Mouse (Mus musculus): ENCODE measurements around the gene Ramp1. TPM values are rescaled to one million over a fixed set of nuclear protein-coding genes. Genes with fewer than 3 reads are reported as not detected.

Ramp1 gene
- polyA plus RNA-seq, 1 experiment: 3.1 TPM

GRCm38 (mm10) chr1:91207334-91208074 lies 27.9 kb downstream of the Ramp1 start:
- no peak overlapping the region for H3K4me3 ChIP-seq

GRCm38 (mm10) chr1:91209343-91209742 lies 29.7 kb downstream of the Ramp1 start:
- peak in 2 of 3 experiments; percentile 21 to 71 for TF ChIP-seq MYOG (IDR thresholded peaks at IDR 0.05; ENCODE audit: control insufficient read depth in 1 of 3, insufficient read depth in 1 of 3, insufficient read length in 2 of 3, low read depth in 2 of 3)
- no peak for TF ChIP-seq USF1 (IDR thresholded peaks at IDR 0.05; ENCODE audit: low read depth)
- TF ChIP-seq POLR2A (IDR thresholded peaks at IDR 0.05; ENCODE audit: insufficient read length, low read depth): no peak
- no peak for TF ChIP-seq SRF (IDR thresholded peaks at IDR 0.05; ENCODE audit: control insufficient read depth, insufficient read length, low read depth)
- TF ChIP-seq POLR2AphosphoS2 (IDR thresholded peaks at IDR 0.05; ENCODE audit: insufficient read length, low read depth): no peak
- peak in 1 of 3 experiments; percentile 76 for TF ChIP-seq MYOD1 (IDR thresholded peaks at IDR 0.05; ENCODE audit: control insufficient read depth in 1 of 3, insufficient read length in 2 of 3, low read depth in 2 of 3)
- TF ChIP-seq TCF12 (IDR thresholded peaks at IDR 0.05; ENCODE audit: insufficient read depth, poor library complexity, severe bottlenecking): no peak
- no peak overlapping the region for H3K4me3 ChIP-seq
- no peaks in the 10 kb centered on the region for H3K27me3 ChIP-seq (ENCODE audit: control insufficient read depth, insufficient read depth, insufficient read length)
- H3ac ChIP-seq (ENCODE audit: control insufficient read depth, insufficient read length): no peak overlapping the region
- peak overlapping the region; percentile 52 for H3K4me2 ChIP-seq (ENCODE audit: low read depth)
- no peaks in the 10 kb centered on the region for H3K79me2 ChIP-seq (ENCODE audit: control insufficient read depth, insufficient read depth)
- H3K36me3 ChIP-seq (ENCODE audit: control insufficient read depth, insufficient read depth): no peaks in the 10 kb centered on the region

More at GRCm38 (mm10) chr1:91207334-91208074, 27.9 kb downstream of the Ramp1 start:
- Histone ChIP-seq H3K4me2 (ENCODE audit: low read depth) (no peak overlapping the region), H3K36me3 (ENCODE audit: control insufficient read depth, insufficient read depth) (no peaks in the 10 kb centered on the region), H3K27me3 (ENCODE audit: control insufficient read depth, insufficient read depth, insufficient read length) (no peaks in the 10 kb centered on the region), H3K79me2 (ENCODE audit: control insufficient read depth, insufficient read depth) (no peaks in the 10 kb centered on the region), H3ac (ENCODE audit: control insufficient read depth, insufficient read length) (no peak overlapping the region)
- no peak for TF ChIP-seq SRF (IDR thresholded peaks at IDR 0.05; ENCODE audit: control insufficient read depth, insufficient read length, low read depth)
- peak; percentile 11 for TF ChIP-seq USF1 (IDR thresholded peaks at IDR 0.05; ENCODE audit: low read depth)
- peak; percentile 53; the same call in 1 of the 2 replicates for TF ChIP-seq CEBPB (IDR thresholded peaks at IDR 0.05; ENCODE audit: insufficient read depth, poor library complexity, severe bottlenecking)

GRCm38 (mm10) chr1:91209785-91210184 lies 30.2 kb downstream of the Ramp1 start:
- peak; percentile 33 for TF ChIP-seq TCF12 (IDR thresholded peaks at IDR 0.05; ENCODE audit: insufficient read depth, poor library complexity, severe bottlenecking)
- no peak for TF ChIP-seq CEBPB (IDR thresholded peaks at IDR 0.05; ENCODE audit: insufficient read depth, poor library complexity, severe bottlenecking)
- TF ChIP-seq E2F4 (IDR thresholded peaks at IDR 0.05; ENCODE audit: insufficient read depth): no peak
- TF ChIP-seq MYOG (IDR thresholded peaks at IDR 0.05; ENCODE audit: control insufficient read depth in 1 of 3, insufficient read depth in 1 of 3, insufficient read length in 2 of 3, low read depth in 2 of 3): peak; percentile 53 to 91 (median 73)
- TF ChIP-seq USF1 (IDR thresholded peaks at IDR 0.05; ENCODE audit: low read depth): no peak
- peak in 2 of 3 experiments; percentile 82 to 92 for TF ChIP-seq MYOD1 (IDR thresholded peaks at IDR 0.05; ENCODE audit: control insufficient read depth in 1 of 3, insufficient read length in 2 of 3, low read depth in 2 of 3)
- peak; percentile 55 for TF ChIP-seq TCF3 (IDR thresholded peaks at IDR 0.05; ENCODE audit: insufficient read length, low read depth)
- TF ChIP-seq POLR2A (IDR thresholded peaks at IDR 0.05; ENCODE audit: insufficient read length, low read depth): no peak
- TF ChIP-seq REST (IDR thresholded peaks at IDR 0.05; ENCODE audit: insufficient read depth, insufficient read length): no peak
- no peak for TF ChIP-seq POLR2AphosphoS2 (IDR thresholded peaks at IDR 0.05; ENCODE audit: insufficient read length, low read depth)
- H3K79me2 ChIP-seq (ENCODE audit: control insufficient read depth, insufficient read depth): no peaks in the 10 kb centered on the region
- peak overlapping the region; percentile 52 for H3K4me2 ChIP-seq (ENCODE audit: low read depth)
- H3ac ChIP-seq (ENCODE audit: control insufficient read depth, insufficient read length): no peak overlapping the region
- H3K4me3 ChIP-seq: no peak overlapping the region
- no peaks in the 10 kb centered on the region for H3K36me3 ChIP-seq (ENCODE audit: control insufficient read depth, insufficient read depth)
- H3K27me3 ChIP-seq (ENCODE audit: control insufficient read depth, insufficient read depth, insufficient read length): no peaks in the 10 kb centered on the region

DNA sequence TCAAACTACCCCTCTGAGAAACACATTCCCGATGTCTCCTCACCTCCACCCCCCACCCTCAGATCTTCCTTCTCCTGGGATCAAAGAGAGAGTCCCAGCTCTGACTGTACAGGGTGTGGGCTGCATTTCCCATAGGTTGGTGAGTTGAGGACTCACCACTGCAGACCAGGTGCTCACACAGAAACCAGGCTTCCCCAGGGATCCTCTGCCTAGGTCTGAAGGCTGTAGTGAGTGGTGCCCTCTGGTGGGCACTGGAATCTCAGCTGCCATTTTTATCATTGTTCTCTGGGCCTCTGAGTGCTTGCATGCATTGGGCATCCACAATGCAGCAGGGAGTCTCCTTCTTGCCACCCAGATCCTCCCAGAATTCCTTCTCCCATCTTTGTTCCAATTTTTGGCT lies 31.5 kb downstream of the Ramp1 start:
- Histone ChIP-seq H3ac (ENCODE audit: control insufficient read depth, insufficient read length) (no peak overlapping the region), H3K4me3 (no peak overlapping the region), H3K36me3 (ENCODE audit: control insufficient read depth, insufficient read depth) (no peaks in the 10 kb centered on the region), H3K79me2 (ENCODE audit: control insufficient read depth, insufficient read depth) (no peaks in the 10 kb centered on the region), H3K4me2 (ENCODE audit: low read depth) (no peak overlapping the region), H3K27me3 (ENCODE audit: control insufficient read depth, insufficient read depth, insufficient read length) (no peaks in the 10 kb centered on the region)
- peak in 1 of 3 experiments; percentile 50 for TF ChIP-seq MYOD1 (IDR thresholded peaks at IDR 0.05; ENCODE audit: control insufficient read depth in 1 of 3, insufficient read length in 2 of 3, low read depth in 2 of 3)
- TF ChIP-seq POLR2AphosphoS2 (IDR thresholded peaks at IDR 0.05; ENCODE audit: insufficient read length, low read depth): no peak

DNA sequence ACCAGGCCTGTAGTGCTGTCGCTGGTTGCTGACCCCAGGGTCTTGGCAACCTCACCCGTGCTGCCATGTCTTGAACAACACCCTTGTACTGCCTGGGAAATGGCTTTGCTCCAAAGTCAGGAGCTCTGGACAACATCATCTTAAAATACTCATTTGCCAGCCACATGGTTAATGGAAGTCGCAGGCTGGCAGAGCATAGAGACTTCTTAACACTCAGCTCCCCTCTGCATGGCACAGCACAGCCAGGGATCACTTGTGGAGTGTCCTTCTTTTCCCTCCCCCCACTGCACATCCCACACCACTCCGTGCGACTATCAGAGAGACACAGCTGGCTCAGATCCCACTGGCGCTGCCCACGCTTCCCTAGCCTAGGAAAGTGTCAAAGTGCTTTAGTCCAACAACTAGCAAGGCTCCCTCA lies 32.0 kb downstream of the Ramp1 start:
- TF ChIP-seq TCF3 (IDR thresholded peaks at IDR 0.05; ENCODE audit: insufficient read length, low read depth): no peak
- TF ChIP-seq POLR2A (IDR thresholded peaks at IDR 0.05; ENCODE audit: insufficient read length, low read depth): no peak
- no peak for TF ChIP-seq SRF (IDR thresholded peaks at IDR 0.05; ENCODE audit: control insufficient read depth, insufficient read length, low read depth)
- TF ChIP-seq POLR2AphosphoS2 (IDR thresholded peaks at IDR 0.05; ENCODE audit: insufficient read length, low read depth): no peak
- no peak for TF ChIP-seq MYOD1 (IDR thresholded peaks at IDR 0.05; ENCODE audit: control insufficient read depth in 1 of 3, insufficient read length in 2 of 3, low read depth in 2 of 3)
- no peak for TF ChIP-seq CEBPB (IDR thresholded peaks at IDR 0.05; ENCODE audit: insufficient read depth, poor library complexity, severe bottlenecking)
- TF ChIP-seq MYOG (IDR thresholded peaks at IDR 0.05; ENCODE audit: control insufficient read depth in 1 of 3, insufficient read depth in 1 of 3, insufficient read length in 2 of 3, low read depth in 2 of 3): no peak
- TF ChIP-seq USF1 (IDR thresholded peaks at IDR 0.05; ENCODE audit: low read depth): no peak
- no peak for TF ChIP-seq MAX (IDR thresholded peaks at IDR 0.05; ENCODE audit: low read depth)
- TF ChIP-seq REST (IDR thresholded peaks at IDR 0.05; ENCODE audit: insufficient read depth, insufficient read length): no peak
- no peak for TF ChIP-seq E2F4 (IDR thresholded peaks at IDR 0.05; ENCODE audit: insufficient read depth)
- no peak for TF ChIP-seq TCF12 (IDR thresholded peaks at IDR 0.05; ENCODE audit: insufficient read depth, poor library complexity, severe bottlenecking)
- H3K4me3 ChIP-seq: no peak overlapping the region

More for the DNA sequence above, 32.0 kb downstream of the Ramp1 start:
- Histone ChIP-seq H3K79me2 (ENCODE audit: control insufficient read depth, insufficient read depth) (no peaks in the 10 kb centered on the region), H3K27me3 (ENCODE audit: control insufficient read depth, insufficient read depth, insufficient read length) (no peaks in the 10 kb centered on the region), H3ac (ENCODE audit: control insufficient read depth, insufficient read length) (no peak overlapping the region), H3K36me3 (ENCODE audit: control insufficient read depth, insufficient read depth) (no peaks in the 10 kb centered on the region), H3K4me2 (ENCODE audit: low read depth) (no peak overlapping the region)
